ENCODE assay signal across 17 mouse cellular contexts in the genomic region with DNA sequence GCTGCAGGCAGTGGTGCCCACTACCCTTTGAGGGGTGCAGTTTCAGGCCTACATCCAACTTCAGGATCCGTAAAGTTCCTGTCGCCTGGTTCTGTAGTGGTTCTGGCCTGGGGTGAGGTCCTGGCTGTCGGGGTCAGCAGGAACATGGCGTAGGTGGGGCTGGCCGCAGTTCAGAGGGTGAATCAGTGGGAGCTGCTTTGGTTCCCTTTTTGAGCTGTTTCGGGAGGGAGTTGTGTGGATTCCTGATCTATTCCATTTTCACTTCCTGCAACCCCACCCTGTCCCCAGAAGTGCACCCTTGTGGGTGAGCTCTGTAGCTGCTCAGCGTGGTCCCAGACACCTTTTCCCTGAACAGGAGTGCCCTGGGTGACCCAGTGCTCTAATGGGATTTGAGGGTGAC. TPM values are rescaled to one million over a fixed set of nuclear protein-coding genes. Genes with fewer than 3 reads are reported as not detected.
DNase-seq lines count a peak whose midpoint lies in the region; ATAC-seq and TF ChIP-seq lines count a peak whose summit lies in the region.
"Had no signal": no experiment of that assay in that cellular context is flagged by ENCODE, and none has a peak within 500 bp of the region (broad histone marks: within the 10 kb centered on the region; RNA-seq: fewer than 3 reads in every experiment).

No protein-coding gene starts in this region.

- no peak for ATAC-seq in liver, embryonic 13.5 days (ENCODE audit: low read depth)
- ATAC-seq in liver, postnatal 0 days = no peak
- no peak for ATAC-seq in activated CD4-positive, CD25-positive, alpha-beta regulatory T cell, adult 4 months
- ATAC-seq: forebrain, embryonic 13.5 days; Patski had no signal

- H3K4me1 ChIP-seq in liver, embryonic 13.5 days (replicated peaks) = peaks cover 67% of the 10 kb centered on the region
- H3K4me1 ChIP-seq in liver, postnatal 0 days (ENCODE audit: insufficient read depth) = peaks cover 36% of the 10 kb centered on the region

- H3K36me3 ChIP-seq in liver, embryonic 13.5 days = peaks cover 5% of the 10 kb centered on the region; the same call in 1 of the 2 replicates
- H3K36me3 ChIP-seq in liver, postnatal 0 days (replicated peaks; ENCODE audit: insufficient read depth, low read length) = no peaks in the 10 kb centered on the region
- H3K36me3 ChIP-seq: neural tube, embryonic 13.5 days had no signal

- no peaks in the 10 kb centered on the region for H3K9me3 ChIP-seq in liver, embryonic 13.5 days (replicated peaks)
- H3K9me3 ChIP-seq in liver, postnatal 0 days (ENCODE audit: low read length) = no peaks in the 10 kb centered on the region
- H3K9me3 ChIP-seq: embryonic facial prominence, embryonic 10.5 days; forebrain, embryonic 13.5 days; heart, embryonic 13.5 days; neural tube, embryonic 13.5 days had no signal

- WGBS in liver, embryonic 13.5 days (ENCODE audit: insufficient replicate concordance) = 80% methylated on average over 7 of the region's 7 CpGs
- WGBS in liver, postnatal 0 days (ENCODE audit: insufficient replicate concordance) = 80% methylated on average over 7 of the region's 7 CpGs

- no peak for TF ChIP-seq EP300 in liver, postnatal 0 days (IDR thresholded peaks at IDR 0.05; ENCODE audit: low read depth)

- DNase-seq in gastrocnemius, postnatal 10 days = peak; percentile 11
- no peak for DNase-seq in gastrocnemius, adult 8-10 months (ENCODE audit: low spot score in 2 of 2)
- no peak for DNase-seq in liver, embryonic 13.5 days
- no peak for DNase-seq in liver, postnatal 0 days
- peak; percentile 33 for DNase-seq in urinary bladder, postnatal 14 days (ENCODE audit: low spot score)
- DNase-seq in urinary bladder, postnatal 25 days (ENCODE audit: low spot score) = no peak
- DNase-seq in right cerebral cortex, postnatal 14 days = no peak
- DNase-seq: adrenal gland, postnatal 25 days; layer of hippocampus, postnatal 36 days; liver; right cerebral cortex, postnatal 25 days had no signal

- H3K4me2 ChIP-seq in liver, embryonic 13.5 days = no peak overlapping the region
- no peak overlapping the region for H3K4me2 ChIP-seq in liver, postnatal 0 days (ENCODE audit: low read depth, low read length)

- no peak overlapping the region for H3K4me3 ChIP-seq in liver, embryonic 13.5 days (replicated peaks)
- no peak overlapping the region for H3K4me3 ChIP-seq in liver, postnatal 0 days (ENCODE audit: low read depth, low read length)
- H3K4me3 ChIP-seq: forebrain, embryonic 13.5 days; neural tube, embryonic 13.5 days had no signal

- H3K27me3 ChIP-seq in liver, embryonic 13.5 days = peaks cover 46% of the 10 kb centered on the region
- peaks cover 17% of the 10 kb centered on the region for H3K27me3 ChIP-seq in liver, postnatal 0 days (ENCODE audit: insufficient read depth, low read length)
- H3K27me3 ChIP-seq: heart, embryonic 13.5 days; Patski had no signal

- no peak overlapping the region for H3K9ac ChIP-seq in liver, embryonic 13.5 days
- no peak overlapping the region for H3K9ac ChIP-seq in liver, postnatal 0 days (replicated peaks)
- H3K9ac ChIP-seq: forebrain, embryonic 13.5 days had no signal

- 0 out of 2 replicates have a peak overlapping the region, but pooled peaks have one; percentile 23 for H3K27ac ChIP-seq in liver, embryonic 13.5 days
- no peak overlapping the region for H3K27ac ChIP-seq in liver, postnatal 0 days (ENCODE audit: low read depth)
- H3K27ac ChIP-seq: embryonic facial prominence, embryonic 10.5 days; forebrain, embryonic 13.5 days; neural tube, embryonic 13.5 days had no signal

- TF ChIP-seq CTCF in liver, postnatal 0 days (IDR thresholded peaks at IDR 0.05; ENCODE audit: low read depth) = no peak

RNA-seq across cellular contexts. Expression of a gene that starts 2.2 kb away (rescaled TPM):
- 1 to 10 TPM; 2.0 to 2.5 TPM for total RNA-seq in gastrocnemius, postnatal 10 days (2021)
- total RNA-seq in gastrocnemius, adult 8-10 months (2022) = under 1 TPM in 1 of 4 experiments, not detected in 3; 0.22 TPM
- 12.0 and 12.9 TPM in 2 replicates for polyA plus RNA-seq in liver, embryonic 13.5 days (2015; fragmentation: Nextera tagmentation; extraction: Ambion mirVana)
- 3.9 and 4.6 TPM in 2 replicates for polyA plus RNA-seq in liver, postnatal 0 days (2015; fragmentation: Nextera tagmentation; extraction: Ambion mirVana)
- 1 to 10 TPM; 3.5 to 5.0 TPM for polyA plus RNA-seq in activated CD4-positive, CD25-positive, alpha-beta regulatory T cell, adult 4 months (2017; shearing (Covaris generic))

RNA-seq across cellular contexts. Expression of a gene that starts 7.9 kb away (rescaled TPM):
- total RNA-seq in gastrocnemius, postnatal 10 days (2021) = 100 to 1,000 TPM; 143 to 189 TPM
- 10 to 100 TPM; 53.0 to 78.6 (median 58.5) TPM for total RNA-seq in gastrocnemius, adult 8-10 months (2022)
- 84.5 and 94.1 TPM in 2 replicates for polyA plus RNA-seq in liver, embryonic 13.5 days (2015; fragmentation: Nextera tagmentation; extraction: Ambion mirVana)
- 174 and 181 TPM in 2 replicates for polyA plus RNA-seq in liver, postnatal 0 days (2015; fragmentation: Nextera tagmentation; extraction: Ambion mirVana)
- 1,000 to 10,000 TPM; 1,240 to 2,098 TPM for polyA plus RNA-seq in activated CD4-positive, CD25-positive, alpha-beta regulatory T cell, adult 4 months (2017; shearing (Covaris generic))

RNA-seq across cellular contexts. Expression of a gene that starts 13.9 kb away (rescaled TPM):
- total RNA-seq in gastrocnemius, postnatal 10 days (2021) = 100 to 1,000 TPM in 1 of 2 experiments, 10 to 100 TPM in 1; 94.0 to 102 TPM
- total RNA-seq in gastrocnemius, adult 8-10 months (2022) = 10 to 100 TPM; 22.0 to 27.4 (median 24.3) TPM
- polyA plus RNA-seq in liver, embryonic 13.5 days (2015; fragmentation: Nextera tagmentation; extraction: Ambion mirVana) = 47.9 and 50.4 TPM in 2 replicates
- 65.1 and 67.4 TPM in 2 replicates for polyA plus RNA-seq in liver, postnatal 0 days (2015; fragmentation: Nextera tagmentation; extraction: Ambion mirVana)
- polyA plus RNA-seq in activated CD4-positive, CD25-positive, alpha-beta regulatory T cell, adult 4 months (2017; shearing (Covaris generic)) = 1 to 10 TPM; 4.5 to 5.6 TPM

RNA-seq across cellular contexts. Expression of a gene that starts 31.8 kb away (rescaled TPM):
- total RNA-seq in gastrocnemius, postnatal 10 days (2021) = 1 to 10 TPM in 1 of 2 experiments, under 1 TPM in 1; 0.85 to 1.5 TPM
- not detected for total RNA-seq in gastrocnemius, adult 8-10 months (2022)
- 0.46 and 0.52 TPM in 2 replicates for polyA plus RNA-seq in liver, embryonic 13.5 days (2015; fragmentation: Nextera tagmentation; extraction: Ambion mirVana)
- polyA plus RNA-seq in liver, postnatal 0 days (2015; fragmentation: Nextera tagmentation; extraction: Ambion mirVana) = 0.20 and 0.21 TPM in 2 replicates
- polyA plus RNA-seq in activated CD4-positive, CD25-positive, alpha-beta regulatory T cell, adult 4 months (2017; shearing (Covaris generic)) = not detected

RNA-seq across cellular contexts. Expression of a gene that starts 55.9 kb away (rescaled TPM):
- 10 to 100 TPM; 46.0 to 52.0 TPM for total RNA-seq in gastrocnemius, postnatal 10 days (2021)
- total RNA-seq in gastrocnemius, adult 8-10 months (2022) = 10 to 100 TPM; 38.7 to 43.3 (median 41.8) TPM
- polyA plus RNA-seq in liver, embryonic 13.5 days (2015; fragmentation: Nextera tagmentation; extraction: Ambion mirVana) = 4.8 and 6.1 TPM in 2 replicates
- polyA plus RNA-seq in liver, postnatal 0 days (2015; fragmentation: Nextera tagmentation; extraction: Ambion mirVana) = 3.6 and 3.9 TPM in 2 replicates
- 10 to 100 TPM; 12.9 to 16.0 TPM for polyA plus RNA-seq in activated CD4-positive, CD25-positive, alpha-beta regulatory T cell, adult 4 months (2017; shearing (Covaris generic))

Comparison
In these comparisons a context has a peak if more than half of its experiments do, and no peak if none do; other contexts are left out.
1. DNase-seq: peak in gastrocnemius, postnatal 10 days (single experiment) and urinary bladder, postnatal 14 days (single experiment); none in gastrocnemius, adult 8-10 months (0 of 2), liver, embryonic 13.5 days (single experiment), liver, postnatal 0 days (single experiment), urinary bladder, postnatal 25 days (single experiment) and right cerebral cortex, postnatal 14 days (single experiment).